Mouse (Mus musculus) heart, adult 2 months (tissue): ENCODE data around the gene Emc10.

ENCODE experiments used
- CTCF ChIP-seq: fragments of 200-600 bp; IDR thresholded peaks from 2 replicates; pipeline ENCODE4 v1.8.1; 2022; ENCODE audit warnings: antibody characterized with exemption, mild to moderate bottlenecking, moderate library complexity
- EP300 ChIP-seq: fragments of 200-500 bp; IDR thresholded peaks from 2 replicates; pipeline ENCODE4 v1.6.1; 2011; ENCODE audit warnings: low read depth, low read length, control low read depth; ENCODE audit not compliant: insufficient read depth

DNA sequence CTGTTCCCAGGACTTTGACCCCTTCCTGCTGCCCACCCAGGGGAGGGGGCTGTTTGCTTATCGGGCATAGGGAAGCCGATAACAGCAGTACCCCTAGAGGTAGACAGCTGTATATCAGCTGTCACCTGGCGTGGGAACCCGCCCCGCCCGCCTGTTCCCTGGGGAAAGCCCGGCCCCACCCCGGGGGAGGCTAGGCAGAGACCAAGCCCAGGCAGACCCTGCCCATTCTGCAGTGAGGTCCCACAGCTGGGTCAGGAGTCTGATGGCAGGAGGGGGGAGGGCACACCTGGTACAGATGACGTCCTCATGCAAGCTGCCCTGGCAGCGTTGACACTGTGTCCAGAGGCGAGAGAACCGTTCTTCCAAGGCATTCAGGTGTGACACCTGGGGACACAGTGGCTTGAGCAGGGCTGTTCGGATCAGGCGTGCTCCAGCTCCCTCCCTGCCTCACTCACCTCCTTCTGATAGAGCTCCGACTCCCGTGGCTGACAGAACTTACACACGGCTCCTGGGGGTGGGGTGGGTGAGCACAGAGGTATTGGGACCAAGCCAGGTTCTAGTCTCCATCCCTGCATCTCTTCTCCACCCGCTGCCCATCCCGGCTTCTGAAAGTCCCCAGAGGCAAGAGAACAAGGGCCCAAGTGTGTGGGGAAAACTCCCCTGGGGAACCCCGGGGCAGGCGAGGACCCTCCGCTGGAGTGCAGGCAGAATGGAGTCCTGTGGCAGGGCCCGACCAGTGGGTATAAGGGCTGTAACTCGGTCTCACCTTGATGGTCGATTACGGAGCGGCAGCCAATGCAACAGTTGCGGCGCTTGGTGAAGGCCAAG is 36.8 kb upstream of the Emc10 start:
- TF ChIP-seq CTCF (no peak), EP300 (no peak)
